Mouse (Mus musculus): ENCODE results near the gene Ppp1r14b. TPM values are rescaled to one million over a fixed set of nuclear protein-coding genes. Genes with fewer than 3 reads are reported as not detected.
"Not testable (repeated sequence)": the region's sequence is repeated elsewhere in the genome, so short reads cannot be mapped to it uniquely, and the experiment has no call there.

Gene Ppp1r14b
- polyA plus RNA-seq, 1 experiment from 2014 or later: 333 TPM

GRCm38 (mm10) chr19:6981465-6981864, 6.7 kb downstream of the Ppp1r14b start:
- peaks cover 52% of the 10 kb centered on the region for H3K4me1 ChIP-seq
- H3K27me3 ChIP-seq: no peaks in the 10 kb centered on the region
- no peak overlapping the region for H3K9ac ChIP-seq
- no peaks in the 10 kb centered on the region for H3K9me3 ChIP-seq
- ATAC-seq (ENCODE audit: low FRiP score): no peak
- H3K4me3 ChIP-seq (replicated peaks): no peak overlapping the region
- WGBS: 87% methylated on average over 4 of the region's 4 CpGs
- H3K4me2 ChIP-seq: peak overlapping the region; percentile 64; the same call in 1 of the 2 replicates
- no peak overlapping the region for H3K27ac ChIP-seq
- peaks cover 40% of the 10 kb centered on the region for H3K36me3 ChIP-seq (replicated peaks)

- no peak overlapping the region for H3K4me2 ChIP-seq
- ATAC-seq (ENCODE audit: low FRiP score): no peak
- WGBS: 22% methylated on average over 5 of the region's 5 CpGs
- no peak overlapping the region for H3K9ac ChIP-seq
- H3K27me3 ChIP-seq: no peaks in the 10 kb centered on the region
- peaks cover 47% of the 10 kb centered on the region for H3K4me1 ChIP-seq
- no peaks in the 10 kb centered on the region for H3K9me3 ChIP-seq
- 0 out of 2 replicates have a peak overlapping the region, but pooled peaks have one; percentile 36 for H3K27ac ChIP-seq
- H3K36me3 ChIP-seq (replicated peaks): peaks cover 20% of the 10 kb centered on the region
- H3K4me3 ChIP-seq (replicated peaks): no peak overlapping the region
These were observed 8.9 kb downstream of the Ppp1r14b start for GRCm38 (mm10) chr19:6983621-6984020.

DNA sequence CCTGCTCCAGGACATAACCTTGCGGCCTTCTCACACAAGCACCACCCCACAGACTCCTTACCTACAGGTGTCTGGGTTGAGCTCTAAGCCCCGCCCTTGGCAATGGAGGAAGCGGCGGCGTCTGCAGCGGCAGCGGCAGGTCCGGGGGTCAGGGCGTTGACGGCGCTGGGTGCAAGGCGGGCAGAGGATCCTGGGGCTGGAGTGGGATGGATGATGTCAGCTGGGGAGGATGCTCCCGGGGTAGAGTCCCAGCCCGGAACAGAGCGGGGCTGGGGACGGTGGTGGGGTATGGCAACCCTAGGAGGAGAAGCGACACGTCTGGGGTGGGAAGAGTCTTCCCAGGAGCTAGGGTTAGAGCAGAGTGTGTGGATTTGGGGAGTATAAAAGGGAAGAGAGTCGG, 10.5 kb downstream of the Ppp1r14b start:
- no peak overlapping the region for H3K4me3 ChIP-seq (replicated peaks)
- H3K4me1 ChIP-seq: peaks cover 37% of the 10 kb centered on the region
- WGBS: 89% methylated on average over 19 of the region's 19 CpGs
- H3K9me3 ChIP-seq: no peaks in the 10 kb centered on the region
- ATAC-seq (ENCODE audit: low FRiP score): no peak
- H3K9ac ChIP-seq: no peak overlapping the region
- peaks cover 24% of the 10 kb centered on the region for H3K36me3 ChIP-seq (replicated peaks)
- H3K4me2 ChIP-seq: no peak overlapping the region
- no peaks in the 10 kb centered on the region for H3K27me3 ChIP-seq
- no peak overlapping the region for H3K27ac ChIP-seq

GRCm38 (mm10) chr19:6985951-6986708, 11.4 kb downstream of the Ppp1r14b start:
- peak overlapping the region; percentile 84 for H3K4me3 ChIP-seq (replicated peaks)
- peak overlapping the region; percentile 96 for H3K9ac ChIP-seq
- H3K36me3 ChIP-seq (replicated peaks): peaks cover 24% of the 10 kb centered on the region
- H3K9me3 ChIP-seq: no peaks in the 10 kb centered on the region
- peaks cover 32% of the 10 kb centered on the region for H3K4me1 ChIP-seq
- no peak for ATAC-seq (ENCODE audit: low FRiP score)
- H3K27me3 ChIP-seq: no peaks in the 10 kb centered on the region
- WGBS: 84% methylated on average over 10 of the region's 10 CpGs
- H3K4me2 ChIP-seq: peak overlapping the region; percentile 96
- no peak overlapping the region for H3K27ac ChIP-seq

DNA sequence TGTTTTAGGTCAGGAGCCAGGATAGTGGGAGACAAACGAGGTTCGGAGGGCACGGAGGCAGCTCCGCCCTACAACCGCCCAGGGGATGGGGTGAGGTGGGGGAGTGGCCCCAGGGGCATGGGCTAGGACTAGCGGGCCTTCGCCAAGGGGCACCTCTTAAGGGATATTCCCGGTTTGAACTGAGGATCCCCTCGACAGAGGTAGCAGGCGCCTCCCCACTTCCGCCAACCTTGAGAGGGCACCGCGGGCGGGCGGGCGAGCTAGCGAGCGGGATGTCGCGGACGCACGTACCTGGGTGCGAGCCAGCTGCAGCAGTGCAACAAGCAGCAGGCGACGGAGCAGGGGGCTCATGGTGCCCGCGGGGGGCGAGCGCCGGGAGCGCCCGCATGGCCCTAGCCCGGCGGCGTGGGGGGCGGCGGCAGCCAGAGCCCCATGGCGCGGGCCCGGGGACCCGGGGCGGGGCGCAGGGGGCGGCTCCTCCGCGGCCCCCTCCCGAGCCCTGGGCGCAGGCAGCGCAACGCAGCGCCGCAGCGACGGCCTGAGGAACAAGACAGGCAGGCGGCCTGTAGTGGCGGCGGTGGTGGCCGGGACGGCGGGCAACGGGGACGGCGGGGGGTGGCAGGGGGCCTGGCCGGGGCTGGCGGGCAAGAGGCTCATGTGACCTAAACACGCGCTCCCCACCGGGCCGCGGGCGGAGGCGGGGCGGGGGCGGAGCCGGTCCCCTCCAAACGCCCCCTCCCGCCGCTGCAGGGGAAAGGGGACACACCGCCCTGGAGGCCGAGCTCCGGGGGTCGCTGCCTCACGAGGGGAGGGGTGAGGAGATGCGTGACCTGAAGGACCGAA, 12.5 kb downstream of the Ppp1r14b start, which contains the start of gene Vegfb:
Vegfb (minus strand) TSS at position 591 of the 843 bp plus-strand sequence.
- Histone ChIP-seq H3K4me3 (replicated peaks) (peak within 1 kb of the TSS; percentile 84), H3K27me3 (no peaks in the 10 kb centered on the region), H3K9me3 (no peaks in the 10 kb centered on the region), H3K27ac (peak within 1 kb of the TSS; percentile 85), H3K4me2 (peak within 1 kb of the TSS; percentile 96), H3K9ac (peak within 1 kb of the TSS; percentile 96), H3K4me1 (peaks cover 36% of the 10 kb centered on the region), H3K36me3 (replicated peaks) (peaks cover 22% of the 10 kb centered on the region)
- peak; percentile 57 for ATAC-seq (ENCODE audit: low FRiP score)
- under 1% methylated on average over 62 of the region's 85 CpGs for WGBS

GRCm38 (mm10) chr19:6987904-6988285, 13.1 kb downstream of the Ppp1r14b start:
- Histone ChIP-seq H3K4me1 (peaks cover 38% of the 10 kb centered on the region), H3K9me3 (no peaks in the 10 kb centered on the region), H3K9ac (peak overlapping the region; percentile 96), H3K36me3 (replicated peaks) (peaks cover 15% of the 10 kb centered on the region), H3K27ac (peak overlapping the region; percentile 85), H3K4me3 (replicated peaks) (peak overlapping the region; percentile 84), H3K4me2 (peak overlapping the region; percentile 96), H3K27me3 (no peaks in the 10 kb centered on the region)
- 6% methylated on average over 8 of the region's 8 CpGs for WGBS
- ATAC-seq (ENCODE audit: low FRiP score): no peak

DNA sequence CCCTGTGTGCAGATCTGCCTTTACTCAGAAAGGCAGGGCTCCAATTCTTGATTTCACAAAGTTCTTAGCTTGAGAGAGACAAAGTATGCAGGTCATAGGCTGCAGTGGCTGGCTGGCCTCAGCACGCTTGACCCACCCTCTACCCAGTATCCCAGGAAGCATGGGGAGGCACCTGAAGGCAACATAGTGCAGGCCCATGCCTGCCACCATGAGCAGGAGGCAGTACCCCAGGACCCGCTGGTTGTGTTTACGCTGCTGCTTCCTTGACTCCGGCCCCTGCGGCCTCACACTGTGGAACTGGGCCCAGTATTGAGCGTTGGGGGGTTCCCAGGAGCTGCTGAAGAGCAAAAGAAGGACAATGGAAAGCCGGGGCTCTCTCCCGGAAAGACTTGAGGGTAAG, 14.5 kb downstream of the Ppp1r14b start:
- Histone ChIP-seq H3K4me2 (no peak overlapping the region), H3K9me3 (no peaks in the 10 kb centered on the region), H3K27me3 (no peaks in the 10 kb centered on the region), H3K9ac (no peak overlapping the region), H3K27ac (no peak overlapping the region), H3K4me3 (replicated peaks) (no peak overlapping the region), H3K4me1 (peaks cover 41% of the 10 kb centered on the region), H3K36me3 (replicated peaks) (peaks cover 15% of the 10 kb centered on the region)
- no peak for ATAC-seq (ENCODE audit: low FRiP score)
- WGBS: 93% methylated on average over 8 of the region's 8 CpGs

GRCm38 (mm10) chr19:6990712-6991111, 15.9 kb downstream of the Ppp1r14b start:
- H3K4me2 ChIP-seq: no peak overlapping the region
- H3K36me3 ChIP-seq (replicated peaks): 0 out of 2 replicates have a peak, but pooled peaks cover 4% of the 10 kb centered on the region
- H3K9me3 ChIP-seq: no peaks in the 10 kb centered on the region
- H3K9ac ChIP-seq: no peak overlapping the region
- 91% methylated on average over 6 of the region's 6 CpGs for WGBS
- H3K27ac ChIP-seq: no peak overlapping the region
- no peaks in the 10 kb centered on the region for H3K27me3 ChIP-seq
- no peak for ATAC-seq (ENCODE audit: low FRiP score)
- peaks cover 55% of the 10 kb centered on the region for H3K4me1 ChIP-seq
- no peak overlapping the region for H3K4me3 ChIP-seq (replicated peaks)

DNA sequence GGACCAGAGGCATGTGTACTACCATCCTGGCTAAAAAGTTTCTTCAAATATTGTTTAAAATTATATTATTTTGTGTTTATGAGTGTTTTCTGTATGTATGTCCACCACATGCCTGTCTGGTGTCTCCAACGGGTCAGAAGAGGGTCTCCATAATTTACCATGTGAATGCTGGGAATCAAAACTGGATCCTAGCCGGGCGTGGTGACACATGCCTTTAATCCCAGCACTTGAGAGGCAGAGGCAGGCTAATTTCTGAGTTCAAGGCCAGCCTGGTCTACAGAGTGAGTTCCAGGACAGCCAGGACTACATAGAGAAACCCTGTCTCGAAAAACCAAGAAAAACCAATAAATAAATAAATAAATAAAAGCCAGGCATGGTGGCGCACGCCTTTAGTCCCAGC, 16.4 kb downstream of the Ppp1r14b start:
- H3K4me2 ChIP-seq; H3K27me3 ChIP-seq; H3K9ac ChIP-seq; H3K36me3 ChIP-seq (replicated peaks); H3K27ac ChIP-seq; H3K4me3 ChIP-seq (replicated peaks); ATAC-seq (ENCODE audit: low FRiP score); H3K9me3 ChIP-seq: not testable (repeated sequence)
- 92% methylated on average over 6 of the region's 6 CpGs for WGBS
- H3K4me1 ChIP-seq: peaks cover 54% of the 10 kb centered on the region

DNA sequence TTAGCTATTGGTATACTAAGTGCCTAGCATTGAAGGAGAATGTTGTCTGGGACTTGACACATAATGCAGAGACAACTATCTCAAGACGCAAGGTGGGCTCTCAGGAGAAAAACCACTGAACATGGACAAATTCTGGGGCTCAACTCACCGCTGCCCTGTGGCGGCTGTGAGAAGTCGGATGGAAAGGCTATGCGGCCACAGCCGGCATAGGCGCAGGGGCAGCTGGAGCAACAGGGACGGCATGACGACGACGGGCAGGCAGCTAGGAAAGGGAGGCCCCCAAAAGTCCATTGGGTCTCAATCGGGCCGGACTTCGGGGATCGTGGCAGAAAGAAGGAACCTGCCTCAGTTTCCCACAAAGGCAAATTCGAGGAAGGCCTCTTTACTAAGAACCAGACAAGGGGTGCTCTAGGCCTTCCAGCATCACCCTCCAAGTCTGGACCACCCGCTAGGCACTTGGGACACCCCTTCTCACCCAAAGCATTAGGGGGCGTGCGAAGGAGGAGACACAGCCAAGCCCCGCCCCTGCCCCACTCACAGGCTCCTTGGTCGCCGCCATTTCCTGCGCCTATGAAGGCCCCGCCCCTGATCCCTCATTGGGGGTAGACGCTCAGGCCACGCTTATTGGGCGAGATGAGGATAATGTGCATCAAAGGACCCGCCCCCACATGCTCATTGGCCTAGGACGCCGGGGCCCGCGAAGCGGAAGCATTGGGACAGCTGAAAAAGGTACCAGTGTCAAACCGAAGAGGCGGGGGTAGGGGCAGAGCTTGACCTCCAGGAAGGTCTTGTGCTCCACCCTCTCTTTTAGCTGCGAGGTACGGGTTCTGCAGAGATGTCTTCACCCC, 17.5 kb downstream of the Ppp1r14b start, which contains the start of gene Dnajc4:
Dnajc4 (minus strand) TSS at position 562 of the 848 bp plus-strand sequence.
- peak within 1 kb of the TSS; percentile 56 for H3K4me3 ChIP-seq (replicated peaks)
- H3K27me3 ChIP-seq: no peaks in the 10 kb centered on the region
- ATAC-seq (ENCODE audit: low FRiP score): peak; percentile 94
- peak within 1 kb of the TSS; percentile 77 for H3K9ac ChIP-seq
- H3K9me3 ChIP-seq: no peaks in the 10 kb centered on the region
- peak within 1 kb of the TSS; percentile 95 for H3K4me2 ChIP-seq
- H3K4me1 ChIP-seq: peaks cover 54% of the 10 kb centered on the region
- WGBS: 2% methylated on average over 37 of the region's 37 CpGs
- peak within 1 kb of the TSS; percentile 65; the same call in 1 of the 2 replicates for H3K27ac ChIP-seq
- H3K36me3 ChIP-seq (replicated peaks): 0 out of 2 replicates have a peak, but pooled peaks cover 4% of the 10 kb centered on the region

DNA sequence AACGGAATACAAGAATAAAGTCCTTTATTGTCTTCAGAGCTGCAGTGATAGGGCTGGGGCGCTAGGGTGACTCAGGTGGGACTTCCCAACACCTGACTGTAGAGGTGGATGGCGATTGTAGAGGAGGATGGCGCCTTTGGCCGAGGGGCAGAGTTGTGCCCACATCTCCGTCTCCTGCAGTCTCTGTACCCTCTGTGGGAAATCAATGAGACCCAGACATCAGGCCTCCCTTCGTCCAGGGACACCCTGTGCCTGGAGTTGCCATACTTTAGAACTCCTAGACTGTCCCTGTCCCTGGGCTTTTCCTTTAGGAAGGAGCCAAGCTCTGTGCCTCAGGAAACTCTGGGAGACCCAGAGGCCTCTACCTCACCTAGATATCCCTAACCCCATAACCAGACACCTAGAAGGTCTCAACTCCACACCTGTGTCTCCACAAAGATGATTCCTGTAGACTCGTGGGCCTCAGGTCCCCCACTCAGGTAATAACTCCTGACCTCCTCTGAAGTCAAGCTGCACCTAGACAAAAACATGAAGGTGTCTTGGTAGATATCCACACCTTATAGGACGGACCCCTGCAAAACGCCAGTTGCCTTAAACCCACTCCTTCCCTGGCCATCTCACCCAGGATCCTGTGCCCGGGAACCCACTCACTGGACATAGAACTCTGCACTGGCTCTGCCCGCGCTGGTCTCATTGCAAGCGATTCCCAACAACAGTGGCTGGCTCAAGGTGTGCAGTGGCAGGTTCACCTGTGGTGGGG, 18.4 kb downstream of the Ppp1r14b start:
- Histone ChIP-seq H3K27ac (peak overlapping the region; percentile 65; the same call in 1 of the 2 replicates), H3K9ac (peak overlapping the region; percentile 65), H3K36me3 (replicated peaks) (0 out of 2 replicates have a peak, but pooled peaks cover 4% of the 10 kb centered on the region), H3K4me2 (peak overlapping the region; percentile 95), H3K4me1 (peaks cover 50% of the 10 kb centered on the region), H3K4me3 (replicated peaks) (peak overlapping the region; percentile 56), H3K27me3 (no peaks in the 10 kb centered on the region), H3K9me3 (no peaks in the 10 kb centered on the region)
- ATAC-seq (ENCODE audit: low FRiP score): no peak
- 59% methylated on average over 14 of the region's 14 CpGs for WGBS

Data from forebrain, embryonic 12.5 days (tissue).